Mouse (Mus musculus): ENCODE measurements at regions not wholly inside any gene's neighbourhood (a gene's known extent, or its start where the extent isn't known, plus 50 kb on each side); places are given as distances from the start of the nearest gene placed in this dataset.

GRCm38 (mm10) chr5:7428291-7428690, 83.7 kb upstream of the Zfp804b start:
- no peaks in the 10 kb centered on the region for H3K36me3 ChIP-seq (ENCODE audit: control insufficient read depth, insufficient read depth, low read length)
- no peaks in the 10 kb centered on the region for H3K27me3 ChIP-seq (ENCODE audit: control insufficient read depth, insufficient read depth, low read length)
- no peak overlapping the region for H3K27ac ChIP-seq
- 43% methylated on average over 5 of the region's 5 CpGs for WGBS
- TF ChIP-seq CTCF (IDR thresholded peaks at IDR 0.05), result no peak
- TF ChIP-seq EP300 (IDR thresholded peaks at IDR 0.05; ENCODE audit: insufficient read depth, low read depth, low read length), result no peak
- TF ChIP-seq POLR2A (IDR thresholded peaks at IDR 0.05; ENCODE audit: insufficient read depth, low read depth, low read length), result no peak
- no peak overlapping the region for H3K9ac ChIP-seq (ENCODE audit: low read depth, low read length)
- no peaks in the 10 kb centered on the region for H3K79me2 ChIP-seq (replicated peaks; ENCODE audit: control insufficient read depth, insufficient read depth, low read length)
- intact Hi-C loops (cut with DNase I), result no loop called here
- H3K4me1 ChIP-seq (ENCODE audit: control insufficient read depth, insufficient read depth, low read length), result no peaks in the 10 kb centered on the region
- H3K4me3 ChIP-seq, result no peak overlapping the region
- no peak for DNase-seq

- no peaks in the 10 kb centered on the region for H3K79me2 ChIP-seq (replicated peaks; ENCODE audit: control insufficient read depth, insufficient read depth, low read length)
- 30% methylated on average over 2 of the region's 2 CpGs for WGBS
- intact Hi-C loops (cut with DNase I), result no loop called here
- TF ChIP-seq EP300 (IDR thresholded peaks at IDR 0.05; ENCODE audit: insufficient read depth, low read depth, low read length) (no peak), POLR2A (IDR thresholded peaks at IDR 0.05; ENCODE audit: insufficient read depth, low read depth, low read length) (no peak), CTCF (IDR thresholded peaks at IDR 0.05) (no peak)
- H3K27me3 ChIP-seq (ENCODE audit: control insufficient read depth, insufficient read depth, low read length), result no peaks in the 10 kb centered on the region
- H3K4me1 ChIP-seq (ENCODE audit: control insufficient read depth, insufficient read depth, low read length), result no peaks in the 10 kb centered on the region
- no peak for DNase-seq
- no peaks in the 10 kb centered on the region for H3K36me3 ChIP-seq (ENCODE audit: control insufficient read depth, insufficient read depth, low read length)
- no peak overlapping the region for H3K9ac ChIP-seq (ENCODE audit: low read depth, low read length)
- no peak overlapping the region for H3K4me3 ChIP-seq
- H3K27ac ChIP-seq, result no peak overlapping the region
These were observed 91.9 kb upstream of the Zfp804b start for GRCm38 (mm10) chr5:7436461-7436860.

- H3K9ac ChIP-seq (ENCODE audit: low read depth, low read length), result no peak overlapping the region
- TF ChIP-seq POLR2A (IDR thresholded peaks at IDR 0.05; ENCODE audit: insufficient read depth, low read depth, low read length) (no peak), CTCF (IDR thresholded peaks at IDR 0.05) (no peak), EP300 (IDR thresholded peaks at IDR 0.05; ENCODE audit: insufficient read depth, low read depth, low read length) (no peak)
- intact Hi-C loops (cut with DNase I), result no loop called here
- H3K4me1 ChIP-seq (ENCODE audit: control insufficient read depth, insufficient read depth, low read length), result no peaks in the 10 kb centered on the region
- H3K4me3 ChIP-seq, result no peak overlapping the region
- 52% methylated on average over 2 of the region's 2 CpGs for WGBS
- H3K27me3 ChIP-seq (ENCODE audit: control insufficient read depth, insufficient read depth, low read length), result no peaks in the 10 kb centered on the region
- no peak overlapping the region for H3K27ac ChIP-seq
- no peaks in the 10 kb centered on the region for H3K36me3 ChIP-seq (ENCODE audit: control insufficient read depth, insufficient read depth, low read length)
- no peak for DNase-seq
- H3K79me2 ChIP-seq (replicated peaks; ENCODE audit: control insufficient read depth, insufficient read depth, low read length), result no peaks in the 10 kb centered on the region
These were observed 103.4 kb upstream of the Zfp804b start for GRCm38 (mm10) chr5:7448001-7448400.

- H3K36me3 ChIP-seq (ENCODE audit: control insufficient read depth, insufficient read depth, low read length), result no peaks in the 10 kb centered on the region
- intact Hi-C loops (cut with DNase I), result no loop called here
- no peak for DNase-seq
- H3K27me3 ChIP-seq (ENCODE audit: control insufficient read depth, insufficient read depth, low read length), result no peaks in the 10 kb centered on the region
- no peak overlapping the region for H3K9ac ChIP-seq (ENCODE audit: low read depth, low read length)
- no peaks in the 10 kb centered on the region for H3K4me1 ChIP-seq (ENCODE audit: control insufficient read depth, insufficient read depth, low read length)
- H3K79me2 ChIP-seq (replicated peaks; ENCODE audit: control insufficient read depth, insufficient read depth, low read length), result no peaks in the 10 kb centered on the region
- TF ChIP-seq EP300 (IDR thresholded peaks at IDR 0.05; ENCODE audit: insufficient read depth, low read depth, low read length) (no peak), CTCF (IDR thresholded peaks at IDR 0.05) (no peak), POLR2A (IDR thresholded peaks at IDR 0.05; ENCODE audit: insufficient read depth, low read depth, low read length) (no peak)
- 81% methylated on average over 1 of the region's 1 CpGs for WGBS
- H3K4me3 ChIP-seq, result no peak overlapping the region
- no peak overlapping the region for H3K27ac ChIP-seq
These were observed 110.3 kb upstream of the Zfp804b start for GRCm38 (mm10) chr5:7454896-7455295.

- TF ChIP-seq POLR2A (IDR thresholded peaks at IDR 0.05; ENCODE audit: insufficient read depth, low read depth, low read length) (no peak), CTCF (IDR thresholded peaks at IDR 0.05) (no peak), EP300 (IDR thresholded peaks at IDR 0.05; ENCODE audit: insufficient read depth, low read depth, low read length) (no peak)
- Histone ChIP-seq H3K4me3 (no peak overlapping the region), H3K9ac (ENCODE audit: low read depth, low read length) (no peak overlapping the region)
These were observed 112.5 kb upstream of the Zfp804b start for GRCm38 (mm10) chr5:7457102-7457501.

GRCm38 (mm10) chr5:7489150-7489549, 144.6 kb upstream of the Zfp804b start:
- Histone ChIP-seq H3K27ac (no peak overlapping the region), H3K4me1 (ENCODE audit: control insufficient read depth, insufficient read depth, low read length) (no peaks in the 10 kb centered on the region), H3K9ac (ENCODE audit: low read depth, low read length) (no peak overlapping the region), H3K79me2 (replicated peaks; ENCODE audit: control insufficient read depth, insufficient read depth, low read length) (no peaks in the 10 kb centered on the region), H3K36me3 (ENCODE audit: control insufficient read depth, insufficient read depth, low read length) (no peaks in the 10 kb centered on the region), H3K4me3 (no peak overlapping the region), H3K27me3 (ENCODE audit: control insufficient read depth, insufficient read depth, low read length) (no peaks in the 10 kb centered on the region)
- 56% methylated on average over 2 of the region's 2 CpGs for WGBS
- intact Hi-C loops (cut with DNase I), result no loop called here
- no peak for DNase-seq
- TF ChIP-seq POLR2A (IDR thresholded peaks at IDR 0.05; ENCODE audit: insufficient read depth, low read depth, low read length) (no peak), EP300 (IDR thresholded peaks at IDR 0.05; ENCODE audit: insufficient read depth, low read depth, low read length) (no peak), CTCF (IDR thresholded peaks at IDR 0.05) (no peak)

More at GRCm38 (mm10) chr5:7457102-7457501, 112.5 kb upstream of the Zfp804b start:
- Histone ChIP-seq H3K27me3 (ENCODE audit: control insufficient read depth, insufficient read depth, low read length) (no peaks in the 10 kb centered on the region), H3K4me1 (ENCODE audit: control insufficient read depth, insufficient read depth, low read length) (no peaks in the 10 kb centered on the region), H3K79me2 (replicated peaks; ENCODE audit: control insufficient read depth, insufficient read depth, low read length) (no peaks in the 10 kb centered on the region), H3K36me3 (ENCODE audit: control insufficient read depth, insufficient read depth, low read length) (no peaks in the 10 kb centered on the region), H3K27ac (no peak overlapping the region)
- 51% methylated on average over 3 of the region's 3 CpGs for WGBS
- no peak for DNase-seq
- intact Hi-C loops (cut with DNase I), result no loop called here

Measured in heart, adult 2 months (tissue).